Mouse (Mus musculus): Measurements from ENCODE around the gene Bpifb1. TPM values are rescaled to one million over a fixed set of nuclear protein-coding genes. Genes with fewer than 3 reads are reported as not detected.
"Not testable (repeated sequence)": the region's sequence is repeated elsewhere in the genome, so short reads cannot be mapped to it uniquely, and the experiment has no call there.

Bpifb1 gene
- polyA plus RNA-seq, 1 experiment from 2014 or later = 0.31 TPM

- H3K4me2 ChIP-seq (replicated peaks); H3K36me3 ChIP-seq; H3K4me1 ChIP-seq; H3K27me3 ChIP-seq; H3K4me3 ChIP-seq; H3K27ac ChIP-seq (replicated peaks); H3K9ac ChIP-seq (replicated peaks); ATAC-seq (replicated peaks); H3K9me3 ChIP-seq: not testable (repeated sequence)
- WGBS = 89% methylated on average over 5 of the region's 5 CpGs
Observed at GRCm38 (mm10) chr2:154257554-154257953, 66.9 kb downstream of the Bpifb1 start, which contains the start of gene Bpifb9a. Gene Bpifb9a, plus strand, starts transcription at chr2:154257854.

- H3K27ac ChIP-seq (replicated peaks); H3K9ac ChIP-seq (replicated peaks); H3K27me3 ChIP-seq; H3K4me2 ChIP-seq (replicated peaks); H3K4me3 ChIP-seq; ATAC-seq (replicated peaks); H3K36me3 ChIP-seq; H3K9me3 ChIP-seq; H3K4me1 ChIP-seq: not testable (repeated sequence)
- WGBS = 80% methylated on average over 3 of the region's 3 CpGs
Observed at GRCm38 (mm10) chr2:154264397-154264796, 73.8 kb downstream of the Bpifb1 start.

Other genes starting within 250 kb of the Bpifb1 start
- gene Bpifa6, start 215.9 kb upstream of the Bpifb1 start, polyA plus RNA-seq (2015; fragmentation: Nextera tagmentation; extraction: Ambion mirVana) = not detected in 2 replicates
- not detected in 2 replicates for gene Bpifa2, start 182.6 kb upstream of the Bpifb1 start, polyA plus RNA-seq (2015; fragmentation: Nextera tagmentation; extraction: Ambion mirVana)
- gene Bpifa3, start 60.5 kb upstream of the Bpifb1 start, polyA plus RNA-seq (2015; fragmentation: Nextera tagmentation; extraction: Ambion mirVana) = not detected in 2 replicates
- gene Bpifa1, start 47.9 kb upstream of the Bpifb1 start, polyA plus RNA-seq (2015; fragmentation: Nextera tagmentation; extraction: Ambion mirVana) = not detected in 2 replicates
- not detected in 2 replicates for gene Bpifa5, start 28.2 kb upstream of the Bpifb1 start, polyA plus RNA-seq (2015; fragmentation: Nextera tagmentation; extraction: Ambion mirVana)
- 0.43 TPM in 1 of 2 replicates, not detected in the other for gene Bpifb5, start 32.9 kb downstream of the Bpifb1 start, polyA plus RNA-seq (2015; fragmentation: Nextera tagmentation; extraction: Ambion mirVana)
- not detected in 2 replicates for gene Bpifb9a, start 67.0 kb downstream of the Bpifb1 start, polyA plus RNA-seq (2015; fragmentation: Nextera tagmentation; extraction: Ambion mirVana)
- gene Bpifb9b, start 116.4 kb downstream of the Bpifb1 start, polyA plus RNA-seq (2015; fragmentation: Nextera tagmentation; extraction: Ambion mirVana) = not detected in 2 replicates
- gene Cdk5rap1, start 182.2 kb downstream of the Bpifb1 start, polyA plus RNA-seq (2015; fragmentation: Nextera tagmentation; extraction: Ambion mirVana) = 15.3 and 18.2 TPM in 2 replicates
- 9.2 and 11.1 TPM in 2 replicates for gene Snta1, start 217.3 kb downstream of the Bpifb1 start, polyA plus RNA-seq (2015; fragmentation: Nextera tagmentation; extraction: Ambion mirVana)
- 78.0 and 82.3 TPM in 2 replicates for gene Cbfa2t2, start 245.7 kb downstream of the Bpifb1 start, polyA plus RNA-seq (2015; fragmentation: Nextera tagmentation; extraction: Ambion mirVana)